In the genomic region with DNA sequence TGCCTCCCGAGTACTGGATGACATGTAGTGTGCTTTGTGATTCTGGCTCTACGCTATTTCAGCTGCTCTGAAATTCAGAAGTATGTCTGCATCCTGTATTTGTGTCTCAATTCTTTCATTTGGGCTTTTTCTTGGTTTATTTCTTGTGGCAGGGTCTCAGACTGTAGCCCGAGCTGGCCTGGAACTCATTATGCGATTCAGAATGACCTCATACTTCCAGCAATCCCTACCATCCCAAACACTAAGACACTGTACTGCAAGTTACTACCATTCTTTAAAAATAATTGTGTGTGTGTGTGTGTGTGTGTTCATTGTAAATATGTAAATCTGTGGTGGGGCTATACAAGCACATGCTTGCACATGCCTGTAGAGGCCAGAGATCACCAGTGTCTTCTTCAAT, we compare ENCODE assay signal across 22 mouse cellular contexts.
DNase-seq lines count a peak whose midpoint lies in the region; ATAC-seq and TF ChIP-seq lines count a peak whose summit lies in the region.
"Had no signal": no experiment of that assay in that cellular context is flagged by ENCODE, and none has a peak within 500 bp of the region (broad histone marks: within the 10 kb centered on the region; RNA-seq: fewer than 3 reads in every experiment).

No protein-coding gene starts in this region.

- peak; percentile 49 for DNase-seq in heart, adult 11 months
- DNase-seq in heart, postnatal 25 days (ENCODE audit: low spot score), result no peak
- DNase-seq in embryonic facial prominence, embryonic 10.5 days (ENCODE audit: low spot score), result peak; percentile 24
- no peak for DNase-seq in embryonic facial prominence, embryonic 14.5 days (ENCODE audit: low spot score)
- DNase-seq in gastrocnemius, postnatal 14 days, result no peak
- DNase-seq in cerebellum, postnatal 25 days, result no peak
- DNase-seq in layer of hippocampus, adult 2 months (ENCODE audit: low spot score in 2 of 2), result no peak
- DNase-seq: adrenal gland, adult 8-10 months; adrenal gland, postnatal 14 days; adrenal gland, postnatal 36 days; cerebellum, adult 11-12 months; cerebellum, adult 2 months; cerebellum, adult 9-10 months; cerebellum, postnatal 36 days; embryo, embryonic 11 days had no signal

- WGBS in embryonic facial prominence, embryonic 10.5 days, result 75% methylated on average over 4 of the region's 4 CpGs
- 55% methylated on average over 4 of the region's 4 CpGs for WGBS in embryonic facial prominence, embryonic 14.5 days

- H3K27me3 ChIP-seq in embryonic facial prominence, embryonic 10.5 days (replicated peaks; ENCODE audit: low read depth, poor library complexity, severe bottlenecking), result no peaks in the 10 kb centered on the region
- no peaks in the 10 kb centered on the region for H3K27me3 ChIP-seq in embryonic facial prominence, embryonic 14.5 days (replicated peaks; ENCODE audit: control insufficient read depth, insufficient read depth, low read length)
- H3K27me3 ChIP-seq: embryonic facial prominence, embryonic 13.5 days; Patski had no signal

- H3K9ac ChIP-seq in embryonic facial prominence, embryonic 14.5 days (ENCODE audit: low read depth, low read length), result no peak overlapping the region
- H3K9ac ChIP-seq: embryonic facial prominence, embryonic 13.5 days had no signal

- no peak overlapping the region for H3K4me3 ChIP-seq in embryonic facial prominence, embryonic 10.5 days
- H3K4me3 ChIP-seq in embryonic facial prominence, embryonic 14.5 days (ENCODE audit: low read depth, low read length), result no peak overlapping the region
- no peak overlapping the region for H3K4me3 ChIP-seq in layer of hippocampus, adult 2 months
- H3K4me3 ChIP-seq: embryonic facial prominence, embryonic 13.5 days; erythroblast, embryonic 14.5 days; forebrain, embryonic 10.5 days had no signal

- ATAC-seq in embryonic facial prominence, embryonic 14.5 days (ENCODE audit: low read depth), result peak; percentile 53; the same call in 1 of the 2 replicates
- ATAC-seq: activated CD4-positive, CD25-positive, alpha-beta regulatory T cell, adult 4 months; forebrain, embryonic 14.5 days; forebrain, embryonic 16.5 days; Patski had no signal

- no peak overlapping the region for H3K4me2 ChIP-seq in embryonic facial prominence, embryonic 14.5 days (ENCODE audit: low read depth, low read length)
- H3K4me2 ChIP-seq: embryonic facial prominence, embryonic 13.5 days had no signal

- H3K9me3 ChIP-seq in embryonic facial prominence, embryonic 10.5 days, result no peaks in the 10 kb centered on the region
- no peaks in the 10 kb centered on the region for H3K9me3 ChIP-seq in embryonic facial prominence, embryonic 14.5 days (ENCODE audit: control insufficient read depth, low read length)
- H3K9me3 ChIP-seq: embryonic facial prominence, embryonic 13.5 days; forebrain, embryonic 10.5 days had no signal

- no peak for TF ChIP-seq CTCF in layer of hippocampus, adult 2 months (conservative IDR thresholded peaks at IDR 0.05)

- H3K27ac ChIP-seq in embryonic facial prominence, embryonic 10.5 days (replicated peaks), result no peak overlapping the region
- H3K27ac ChIP-seq in embryonic facial prominence, embryonic 14.5 days (replicated peaks; ENCODE audit: low read depth, low read length), result no peak overlapping the region
- H3K27ac ChIP-seq in layer of hippocampus, adult 2 months, result no peak overlapping the region
- H3K27ac ChIP-seq: embryonic facial prominence, embryonic 13.5 days; forebrain, embryonic 10.5 days had no signal

- peaks cover 16% of the 10 kb centered on the region for H3K4me1 ChIP-seq in embryonic facial prominence, embryonic 10.5 days
- H3K4me1 ChIP-seq in embryonic facial prominence, embryonic 14.5 days (ENCODE audit: control insufficient read depth, insufficient read depth, low read length), result no peaks in the 10 kb centered on the region; the same call in 1 of the 2 replicates

- no peaks in the 10 kb centered on the region for H3K36me3 ChIP-seq in embryonic facial prominence, embryonic 10.5 days (replicated peaks)
- H3K36me3 ChIP-seq in embryonic facial prominence, embryonic 14.5 days (ENCODE audit: control insufficient read depth, insufficient read depth, low read length), result no peaks in the 10 kb centered on the region
- H3K36me3 ChIP-seq: embryonic facial prominence, embryonic 13.5 days; forebrain, embryonic 10.5 days had no signal

- intact Hi-C loops in heart, postnatal 25 days (cut with DNase I), result no loop called here
- intact Hi-C loops in gastrocnemius, postnatal 14 days (cut with DNase I; ENCODE audit: low total_unique reads), result no loop called here

Comparison
In these comparisons a context has a peak if more than half of its experiments do, and no peak if none do; other contexts are left out.
1. DNase-seq: peak in heart, adult 11 months (single experiment) and embryonic facial prominence, embryonic 10.5 days (single experiment); none in heart, postnatal 25 days (single experiment), embryonic facial prominence, embryonic 14.5 days (single experiment), gastrocnemius, postnatal 14 days (single experiment), cerebellum, postnatal 25 days (0 of 2) and layer of hippocampus, adult 2 months (0 of 2).